Mouse (Mus musculus): ENCODE results near the gene Copb2. TPM values are rescaled to one million over a fixed set of nuclear protein-coding genes. Genes with fewer than 3 reads are reported as not detected.

The Copb2 gene
- 111 and 113 TPM in 2 replicates for total RNA-seq (2021)
- long read RNA-seq, experiment 1, transcript Copb2-201 (22 exons, 3,050 nt) = major isoform, 148 of 182 reads
- long read RNA-seq, experiment 1, partial matches to known transcripts = 20 of 182 reads
- long read RNA-seq, experiment 1, other reads (novel, unspliced or antisense) = 14 of 182 reads
- long read RNA-seq, experiment 2, transcript Copb2-201 (22 exons, 3,050 nt) = major isoform, 94 of 119 reads
- long read RNA-seq, experiment 2, partial matches to known transcripts = 17 of 119 reads
- long read RNA-seq, experiment 2, other reads (novel, unspliced or antisense) = 8 of 119 reads

GRCm38 (mm10) chr9:98563137-98564126 lies at the start of gene Copb2:
Gene Copb2 (plus strand): TSS chr9:98563721.
- DNase-seq = peak; percentile 99

- no peak for DNase-seq
Observed at GRCm38 (mm10) chr9:98523872-98524271, 39.6 kb upstream of the Copb2 start.

GRCm38 (mm10) chr9:98524786-98525542 lies 38.6 kb upstream of the Copb2 start:
- peak; percentile 47 for DNase-seq

DNA sequence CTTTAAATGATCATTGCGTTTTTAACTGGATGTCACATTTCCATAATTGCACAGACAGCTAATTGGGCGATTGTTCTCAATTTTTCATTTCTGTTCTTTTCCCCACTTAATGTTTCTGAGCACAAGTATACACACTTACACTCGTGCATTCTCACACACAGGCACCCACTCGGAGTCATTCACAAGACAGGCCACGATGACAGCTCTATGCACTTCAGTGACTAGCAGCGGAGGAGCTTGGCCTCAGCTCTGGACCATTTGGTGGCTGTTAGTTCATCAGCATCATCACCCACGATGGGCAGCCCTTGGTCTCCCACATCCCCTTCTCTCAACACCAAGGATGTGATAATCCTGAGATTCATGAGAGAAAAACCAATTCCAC lies 38.0 kb upstream of the Copb2 start:
- DNase-seq = no peak

DNA sequence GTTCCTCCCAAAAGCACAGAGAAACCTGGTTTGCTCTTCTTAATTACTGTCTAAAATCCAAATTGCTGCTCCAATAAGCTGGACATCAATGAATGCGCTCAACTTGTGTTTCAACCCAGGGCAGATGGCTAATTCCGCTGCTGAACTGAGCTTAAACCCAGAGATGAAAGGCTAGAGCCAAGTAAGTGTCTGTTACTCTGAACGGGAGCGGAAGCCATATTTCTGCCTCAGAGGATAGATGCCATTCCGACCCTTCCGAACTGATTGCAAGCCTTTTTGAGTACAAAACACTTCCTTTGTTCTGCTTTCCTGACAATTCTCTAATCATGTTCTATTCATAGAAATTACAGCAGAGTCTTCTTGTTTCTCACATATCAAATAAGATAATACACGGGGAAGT lies 36.3 kb upstream of the Copb2 start:
- no peak for DNase-seq

- no peak for DNase-seq
Observed at GRCm38 (mm10) chr9:98529776-98530175, 33.7 kb upstream of the Copb2 start.

DNA sequence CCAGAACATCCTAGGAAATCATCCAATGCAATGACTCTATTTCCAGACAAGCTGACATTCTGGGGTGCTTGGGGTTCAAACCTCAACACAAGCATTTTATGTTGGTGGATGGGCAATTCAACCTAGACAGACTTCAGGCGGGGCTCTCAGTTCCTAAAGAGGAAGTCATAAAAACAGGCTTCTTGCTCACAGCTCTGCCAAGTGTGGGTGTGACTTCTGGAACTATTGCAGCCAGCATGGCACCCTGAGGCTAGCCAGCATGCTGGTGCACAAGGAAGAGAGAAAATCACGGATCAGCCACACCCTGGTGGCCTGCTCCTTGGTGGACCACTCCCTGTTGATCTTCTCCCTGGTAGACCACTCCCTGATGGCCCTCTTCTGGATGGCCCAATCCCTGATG lies 32.5 kb upstream of the Copb2 start:
- no peak for DNase-seq

DNA sequence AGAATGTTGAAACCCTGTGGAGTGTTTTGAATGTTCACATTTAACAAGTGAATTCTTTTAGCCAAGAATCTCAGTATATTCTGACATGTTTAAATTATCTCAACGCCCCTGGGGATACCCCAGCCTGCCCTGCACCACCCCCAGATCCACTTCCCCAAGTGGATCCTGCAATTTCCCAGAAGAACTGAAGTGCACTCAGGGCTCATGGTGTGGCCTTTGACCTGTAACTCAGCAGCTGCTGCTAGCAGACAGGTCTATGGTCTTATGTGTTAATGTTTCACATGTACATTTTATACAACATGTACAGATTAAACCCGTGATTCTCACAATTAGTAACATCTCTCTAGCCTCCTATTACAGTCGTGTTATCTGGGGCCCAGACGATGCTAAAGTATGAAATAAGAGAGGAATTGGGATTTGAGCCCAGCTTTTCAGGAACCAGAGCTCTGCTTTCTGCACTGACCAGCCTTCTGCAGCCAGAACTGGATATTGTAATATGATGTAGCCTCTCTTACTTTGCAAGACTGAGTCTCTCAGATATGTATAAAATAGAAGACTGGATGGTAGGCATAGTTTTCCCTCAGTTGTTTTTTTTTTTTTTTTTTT lies 28.7 kb upstream of the Copb2 start:
- no peak for DNase-seq

- DNase-seq = no peak
Observed at GRCm38 (mm10) chr9:98535763-98536162, 27.8 kb upstream of the Copb2 start.

GRCm38 (mm10) chr9:98538017-98538712 lies 25.4 kb upstream of the Copb2 start:
- DNase-seq = peak; percentile 15

GRCm38 (mm10) chr9:98538713-98539360 lies 24.7 kb upstream of the Copb2 start:
- DNase-seq = peak; percentile 77

GRCm38 (mm10) chr9:98544042-98544441 lies 19.5 kb upstream of the Copb2 start:
- no peak for DNase-seq

DNA sequence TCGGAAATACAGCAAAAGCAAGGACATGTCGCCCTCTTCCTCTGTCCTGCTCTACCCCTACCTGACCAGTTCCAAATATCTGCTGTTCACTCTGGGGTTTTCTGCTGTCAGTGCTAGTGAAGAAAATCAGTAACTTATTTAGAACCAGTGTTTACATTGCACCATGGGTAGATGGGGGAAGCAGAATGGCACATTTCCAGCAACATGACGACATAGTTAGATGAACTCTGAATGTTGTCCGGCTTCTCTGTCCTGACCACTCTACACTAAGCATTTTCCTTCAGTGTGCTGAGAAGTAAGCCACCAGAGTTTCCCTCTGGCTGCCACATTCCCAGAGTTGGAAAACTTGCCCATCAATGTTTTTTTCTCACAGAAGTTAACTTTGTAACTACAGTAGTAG lies 20.3 kb downstream of the Copb2 start:
- no peak for DNase-seq

DNA sequence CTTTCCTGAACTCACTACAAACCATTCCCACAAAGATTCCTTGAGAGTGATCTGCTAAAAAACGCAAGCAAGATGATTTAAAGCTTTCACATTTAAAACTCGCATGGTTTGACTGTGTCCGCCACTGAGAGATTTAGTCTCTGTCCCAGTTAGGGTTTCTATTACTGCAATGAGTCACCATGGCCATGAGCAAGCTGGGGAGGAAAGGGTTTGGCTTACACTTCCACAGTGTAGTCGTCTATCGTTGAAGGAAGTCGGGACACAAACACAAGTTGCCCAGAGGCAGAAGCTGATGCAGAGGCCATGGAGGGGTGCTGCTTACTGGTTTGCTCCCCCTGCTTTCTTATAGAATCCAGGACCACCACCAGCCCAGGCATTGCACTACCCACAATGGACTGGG lies 36.6 kb downstream of the Copb2 start:
- peak; percentile 37 for DNase-seq

DNA sequence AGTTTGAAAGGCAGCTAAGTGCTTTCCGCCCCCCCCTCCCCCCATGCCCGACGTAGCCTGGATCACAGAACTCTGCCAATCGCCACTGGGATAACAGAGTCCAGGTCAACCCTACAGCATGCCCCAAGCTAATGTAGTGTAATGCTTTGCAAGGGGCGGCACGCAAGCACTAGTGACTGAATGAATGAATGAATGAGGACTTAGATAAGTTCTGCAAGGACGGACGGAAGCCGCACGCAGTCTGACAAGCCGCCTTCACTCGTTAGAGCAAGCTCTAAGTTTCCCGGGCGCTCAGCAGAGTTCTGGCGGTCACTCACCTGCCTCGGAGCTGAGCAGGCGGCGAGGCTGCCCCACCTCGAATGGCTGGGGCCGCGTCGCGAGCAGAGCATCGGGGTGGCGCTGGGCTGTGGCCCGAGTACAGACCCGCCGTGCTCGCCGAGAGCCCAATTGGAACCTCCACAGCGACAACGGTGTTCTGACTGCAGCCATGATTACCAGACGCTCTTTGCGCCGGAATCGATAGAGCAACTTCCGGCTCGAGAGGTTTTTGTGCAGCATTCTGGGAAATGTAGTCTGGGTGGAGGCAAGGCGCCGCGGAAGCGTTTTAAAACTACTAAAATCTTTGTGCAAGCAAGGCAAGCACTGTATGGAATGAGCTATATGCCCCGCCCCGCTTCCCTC lies 37.8 kb downstream of the Copb2 start, which contains the start of gene Mrps22:
Mrps22 (minus strand) TSS at position 505 of the 681 bp plus-strand sequence.
- peak; percentile 86 for DNase-seq

DNA sequence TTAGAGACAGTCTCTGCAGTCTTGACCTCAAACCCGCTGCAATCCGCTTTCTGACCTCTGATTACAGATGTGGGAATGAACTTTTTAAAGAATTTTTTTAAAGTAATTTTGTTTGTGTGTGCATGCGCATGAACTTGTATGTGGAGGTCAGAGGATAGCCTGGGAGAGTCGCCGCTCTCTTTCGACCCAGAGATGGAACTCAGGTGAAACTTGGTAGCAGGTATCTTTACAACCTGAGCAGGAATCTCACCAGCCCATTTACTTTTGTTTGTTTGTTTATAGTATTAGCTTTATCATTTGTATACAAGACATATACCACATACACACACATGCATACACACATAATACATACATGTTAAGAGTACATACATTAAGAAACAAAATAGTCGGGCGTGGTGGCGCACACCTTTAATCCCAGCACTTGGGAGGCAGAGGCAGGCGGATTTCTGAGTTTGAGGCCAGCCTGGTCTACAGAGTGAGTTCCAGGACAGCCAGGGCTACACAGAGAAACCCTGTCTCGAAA lies 38.4 kb downstream of the Copb2 start:
- DNase-seq = no peak

DNA sequence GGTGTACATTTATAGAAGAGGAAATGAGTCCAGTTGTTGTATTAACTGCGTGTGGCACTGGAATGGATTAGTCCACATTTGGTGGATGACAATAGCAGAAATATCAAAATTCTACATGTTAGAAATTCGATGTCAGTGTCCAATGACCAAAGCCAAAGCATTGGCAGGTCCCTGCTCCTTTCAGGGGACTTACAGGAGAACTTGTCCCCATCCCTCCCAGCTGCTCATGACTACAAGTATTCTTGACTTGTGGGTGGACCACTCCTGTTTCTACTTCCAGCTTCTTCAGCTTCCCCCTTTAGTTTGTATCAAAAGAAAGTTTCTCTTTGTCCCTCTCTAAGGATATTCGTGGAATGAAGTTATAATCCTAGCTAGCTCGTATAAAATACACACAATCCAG lies 41.4 kb downstream of the Copb2 start:
- no peak for DNase-seq

DNA sequence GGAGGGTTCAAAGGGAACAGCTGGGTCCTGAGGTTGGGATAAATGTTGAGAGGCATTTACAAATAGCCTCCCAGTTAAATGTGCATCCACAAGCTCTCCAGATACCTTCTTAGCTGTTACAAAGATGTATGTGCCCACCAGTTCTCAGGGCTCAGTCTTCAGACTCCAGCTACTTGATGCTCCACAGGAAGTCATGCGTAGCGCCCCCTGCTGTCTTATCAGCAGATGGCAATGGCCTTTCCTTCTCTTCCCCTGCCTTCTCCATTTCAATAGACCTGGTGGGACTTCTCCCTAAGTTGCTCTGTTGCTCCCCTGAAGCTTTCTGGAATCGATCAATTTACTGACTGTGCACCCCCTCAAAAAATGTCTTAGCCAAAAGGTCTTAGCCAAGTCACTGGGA lies 65.0 kb downstream of the Copb2 start:
- DNase-seq = no peak

GRCm38 (mm10) chr9:98633287-98634162 lies 70.0 kb downstream of the Copb2 start:
- DNase-seq = no peak
